Mouse (Mus musculus): Measurements from ENCODE around the gene Trf. TPM values are rescaled to one million over a fixed set of nuclear protein-coding genes. Genes with fewer than 3 reads are reported as not detected.

Gene Trf
- polyA plus RNA-seq, 1 experiment from 2014 or later, result 27.2 TPM

GRCm38 (mm10) chr9:103212654-103213420, 17.4 kb downstream of the Trf start:
- DNase-seq (ENCODE audit: low spot score), result no peak
- Histone ChIP-seq H3K4me2 (ENCODE audit: low read depth, low read length) (no peak overlapping the region), H3K36me3 (replicated peaks; ENCODE audit: control insufficient read depth, insufficient read depth, low read depth, low read length) (no peaks in the 10 kb centered on the region)

GRCm38 (mm10) chr9:103208802-103209423, 21.3 kb downstream of the Trf start:
- 48% methylated on average over 6 of the region's 6 CpGs for WGBS
- Histone ChIP-seq H3K27me3 (ENCODE audit: control insufficient read depth, insufficient read depth, low read length) (no peaks in the 10 kb centered on the region), H3K9ac (replicated peaks; ENCODE audit: low read length) (no peak overlapping the region), H3K4me3 (ENCODE audit: low read depth, low read length) (no peak overlapping the region), H3K4me1 (ENCODE audit: control insufficient read depth, insufficient read depth, low read length) (no peaks in the 10 kb centered on the region), H3K27ac (replicated peaks; ENCODE audit: low read depth, low read length) (no peak overlapping the region), H3K36me3 (replicated peaks; ENCODE audit: control insufficient read depth, insufficient read depth, low read depth, low read length) (no peaks in the 10 kb centered on the region), H3K4me2 (ENCODE audit: low read depth, low read length) (no peak overlapping the region), H3K9me3 (replicated peaks; ENCODE audit: control insufficient read depth, low read length) (no peaks in the 10 kb centered on the region)
- ATAC-seq (replicated peaks; ENCODE audit: insufficient number of reproducible peaks, low FRiP score, low TSS enrichment, low read depth) (no peak), DNase-seq (ENCODE audit: low spot score) (no peak)

More at GRCm38 (mm10) chr9:103212654-103213420, 17.4 kb downstream of the Trf start:
- Histone ChIP-seq H3K4me3 (ENCODE audit: low read depth, low read length) (no peak overlapping the region), H3K9ac (replicated peaks; ENCODE audit: low read length) (no peak overlapping the region), H3K27ac (replicated peaks; ENCODE audit: low read depth, low read length) (no peak overlapping the region), H3K27me3 (ENCODE audit: control insufficient read depth, insufficient read depth, low read length) (no peaks in the 10 kb centered on the region), H3K9me3 (replicated peaks; ENCODE audit: control insufficient read depth, low read length) (no peaks in the 10 kb centered on the region), H3K4me1 (ENCODE audit: control insufficient read depth, insufficient read depth, low read length) (no peaks in the 10 kb centered on the region)
- ATAC-seq (replicated peaks; ENCODE audit: insufficient number of reproducible peaks, low FRiP score, low TSS enrichment, low read depth), result no peak
- 81% methylated on average over 28 of the region's 28 CpGs for WGBS

- no peak overlapping the region for H3K9ac ChIP-seq (replicated peaks; ENCODE audit: low read length)
- H3K4me3 ChIP-seq (ENCODE audit: low read depth, low read length), result peak overlapping the region; percentile 17; the same call in 1 of the 2 replicates
- ATAC-seq (replicated peaks; ENCODE audit: insufficient number of reproducible peaks, low FRiP score, low TSS enrichment, low read depth) (peak; percentile 70), DNase-seq (ENCODE audit: low spot score) (peak; percentile 88)
- no peaks in the 10 kb centered on the region for H3K36me3 ChIP-seq (replicated peaks; ENCODE audit: control insufficient read depth, insufficient read depth, low read depth, low read length)
- H3K4me2 ChIP-seq (ENCODE audit: low read depth, low read length), result peak overlapping the region; percentile 38; the same call in 1 of the 2 replicates
- H3K27ac ChIP-seq (replicated peaks; ENCODE audit: low read depth, low read length), result no peak overlapping the region
- no peaks in the 10 kb centered on the region for H3K27me3 ChIP-seq (ENCODE audit: control insufficient read depth, insufficient read depth, low read length)
- no peaks in the 10 kb centered on the region for H3K9me3 ChIP-seq (replicated peaks; ENCODE audit: control insufficient read depth, low read length)
- H3K4me1 ChIP-seq (ENCODE audit: control insufficient read depth, insufficient read depth, low read length), result no peaks in the 10 kb centered on the region
- WGBS, result 11% methylated on average over 16 of the region's 16 CpGs
These were observed 22.4 kb downstream of the Trf start for GRCm38 (mm10) chr9:103207846-103208245.

- Histone ChIP-seq H3K27ac (replicated peaks; ENCODE audit: low read depth, low read length) (no peak overlapping the region), H3K9ac (replicated peaks; ENCODE audit: low read length) (no peak overlapping the region), H3K9me3 (replicated peaks; ENCODE audit: control insufficient read depth, low read length) (no peaks in the 10 kb centered on the region), H3K4me3 (ENCODE audit: low read depth, low read length) (no peak overlapping the region), H3K4me2 (ENCODE audit: low read depth, low read length) (no peak overlapping the region), H3K4me1 (ENCODE audit: control insufficient read depth, insufficient read depth, low read length) (no peaks in the 10 kb centered on the region), H3K27me3 (ENCODE audit: control insufficient read depth, insufficient read depth, low read length) (no peaks in the 10 kb centered on the region), H3K36me3 (replicated peaks; ENCODE audit: control insufficient read depth, insufficient read depth, low read depth, low read length) (no peaks in the 10 kb centered on the region)
- 92% methylated on average over 5 of the region's 5 CpGs for WGBS
- ATAC-seq (replicated peaks; ENCODE audit: insufficient number of reproducible peaks, low FRiP score, low TSS enrichment, low read depth), result no peak
- no peak for DNase-seq (ENCODE audit: low spot score)
These were observed 24.5 kb downstream of the Trf start for GRCm38 (mm10) chr9:103205786-103206185.

GRCm38 (mm10) chr9:103201561-103202260, 28.5 kb downstream of the Trf start, which contains the start of gene Srprb:
Gene Srprb (minus strand): TSS chr9:103202137.
- Histone ChIP-seq H3K27ac (replicated peaks; ENCODE audit: low read depth, low read length) (peak within 1 kb of the TSS; percentile 69), H3K36me3 (replicated peaks; ENCODE audit: control insufficient read depth, insufficient read depth, low read depth, low read length) (no peaks in the 10 kb centered on the region; the same call in 1 of the 2 replicates), H3K4me1 (ENCODE audit: control insufficient read depth, insufficient read depth, low read length) (no peaks in the 10 kb centered on the region), H3K27me3 (ENCODE audit: control insufficient read depth, insufficient read depth, low read length) (no peaks in the 10 kb centered on the region), H3K9ac (replicated peaks; ENCODE audit: low read length) (peak within 1 kb of the TSS; percentile 81), H3K4me3 (ENCODE audit: low read depth, low read length) (peak within 1 kb of the TSS; percentile 70), H3K9me3 (replicated peaks; ENCODE audit: control insufficient read depth, low read length) (no peaks in the 10 kb centered on the region), H3K4me2 (ENCODE audit: low read depth, low read length) (peak within 1 kb of the TSS; percentile 36)
- DNase-seq (ENCODE audit: low spot score) (peak; percentile 97), ATAC-seq (replicated peaks; ENCODE audit: insufficient number of reproducible peaks, low FRiP score, low TSS enrichment, low read depth) (peak; percentile 98)
- WGBS, result under 1% methylated on average over 45 of the region's 45 CpGs

- no peaks in the 10 kb centered on the region for H3K9me3 ChIP-seq (replicated peaks; ENCODE audit: control insufficient read depth, low read length)
- H3K9ac ChIP-seq (replicated peaks; ENCODE audit: low read length), result no peak overlapping the region
- H3K27me3 ChIP-seq (ENCODE audit: control insufficient read depth, insufficient read depth, low read length), result no peaks in the 10 kb centered on the region
- H3K36me3 ChIP-seq (replicated peaks; ENCODE audit: control insufficient read depth, insufficient read depth, low read depth, low read length), result peaks cover 6% of the 10 kb centered on the region; the same call in 1 of the 2 replicates
- no peak for DNase-seq (ENCODE audit: low spot score)
- ATAC-seq (replicated peaks; ENCODE audit: insufficient number of reproducible peaks, low FRiP score, low TSS enrichment, low read depth), result no peak
- no peak overlapping the region for H3K27ac ChIP-seq (replicated peaks; ENCODE audit: low read depth, low read length)
- no peak overlapping the region for H3K4me3 ChIP-seq (ENCODE audit: low read depth, low read length)
- no peak overlapping the region for H3K4me2 ChIP-seq (ENCODE audit: low read depth, low read length)
- no peaks in the 10 kb centered on the region for H3K4me1 ChIP-seq (ENCODE audit: control insufficient read depth, insufficient read depth, low read length)
- 95% methylated on average over 4 of the region's 4 CpGs for WGBS
These were observed 41.8 kb downstream of the Trf start for GRCm38 (mm10) chr9:103188416-103188815.

- DNase-seq (ENCODE audit: low spot score) (no peak), ATAC-seq (replicated peaks; ENCODE audit: insufficient number of reproducible peaks, low FRiP score, low TSS enrichment, low read depth) (no peak)
- Histone ChIP-seq H3K4me3 (ENCODE audit: low read depth, low read length) (no peak overlapping the region), H3K27me3 (ENCODE audit: control insufficient read depth, insufficient read depth, low read length) (no peaks in the 10 kb centered on the region), H3K9me3 (replicated peaks; ENCODE audit: control insufficient read depth, low read length) (no peaks in the 10 kb centered on the region), H3K27ac (replicated peaks; ENCODE audit: low read depth, low read length) (no peak overlapping the region), H3K9ac (replicated peaks; ENCODE audit: low read length) (no peak overlapping the region), H3K4me2 (ENCODE audit: low read depth, low read length) (no peak overlapping the region), H3K36me3 (replicated peaks; ENCODE audit: control insufficient read depth, insufficient read depth, low read depth, low read length) (peaks cover 6% of the 10 kb centered on the region; the same call in 1 of the 2 replicates), H3K4me1 (ENCODE audit: control insufficient read depth, insufficient read depth, low read length) (no peaks in the 10 kb centered on the region)
- 72% methylated on average over 9 of the region's 9 CpGs for WGBS
These were observed 43.5 kb downstream of the Trf start for GRCm38 (mm10) chr9:103186747-103187146.

Data from embryonic facial prominence, embryonic 11.5 days (tissue).